8 mouse cellular contexts compared by ENCODE assay signal in the genomic region with DNA sequence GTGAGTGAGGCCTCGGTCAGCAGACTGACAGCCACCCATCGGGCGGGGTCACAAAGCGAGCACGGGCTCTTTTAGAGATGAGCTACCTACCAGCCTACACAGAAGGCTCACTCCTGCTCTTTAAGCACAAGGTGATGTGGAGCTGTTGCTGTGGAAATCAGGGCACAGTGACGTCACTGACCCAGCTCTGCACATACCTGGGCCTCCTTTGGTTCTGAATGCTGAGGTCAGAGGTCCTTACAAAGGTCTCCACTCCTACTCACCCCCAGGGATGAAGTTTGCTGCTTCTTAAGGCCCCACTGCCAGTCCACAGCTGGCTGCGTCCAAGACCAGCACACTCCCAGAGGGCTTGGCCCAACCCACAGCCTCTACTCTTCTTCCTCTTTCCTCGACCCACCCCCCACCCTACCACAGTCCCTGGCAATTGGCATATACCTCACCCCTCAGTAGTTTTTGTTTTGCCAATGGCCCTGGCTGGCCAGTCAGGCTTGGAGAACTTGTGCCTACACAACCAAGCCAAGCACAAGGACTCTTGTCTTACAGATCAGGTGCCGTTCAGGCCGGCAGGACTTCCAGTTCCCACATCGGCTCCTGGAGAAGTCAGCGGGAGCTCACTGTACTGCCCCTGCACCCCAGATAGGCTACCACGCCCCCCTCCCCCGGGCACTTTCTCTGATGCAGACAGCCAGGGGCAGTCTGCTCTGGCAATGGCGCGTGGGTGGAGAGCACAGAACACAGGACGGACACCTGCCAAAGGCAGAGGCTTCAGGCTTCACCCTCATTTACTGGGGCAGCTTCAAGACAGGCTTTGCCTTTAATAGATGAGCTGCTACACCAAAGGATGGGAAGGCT. TPM values are rescaled to one million over a fixed set of nuclear protein-coding genes. Genes with fewer than 3 reads are reported as not detected.
DNase-seq lines count a peak whose midpoint lies in the region; ATAC-seq and TF ChIP-seq lines count a peak whose summit lies in the region.

No protein-coding gene starts in this region.

- H3K4me1 ChIP-seq in lung, adult 2 months (ENCODE audit: control insufficient read depth, insufficient read depth, low read length), result peaks cover 8% of the 10 kb centered on the region
- H3K4me1 ChIP-seq in embryonic facial prominence, embryonic 13.5 days, result peaks cover 38% of the 10 kb centered on the region

- no peak overlapping the region for H3K27ac ChIP-seq in embryonic facial prominence, embryonic 13.5 days

- WGBS in lung, adult 2 months, result 61% methylated on average over 17 of the region's 17 CpGs
- whole genome bisulfite sequencing in embryonic facial prominence, embryonic 13.5 days, result 62% methylated on average over 17 of the region's 17 CpGs

- H3K9ac ChIP-seq in embryonic facial prominence, embryonic 13.5 days, result peak overlapping the region; percentile 40; the same call in 1 of the 2 replicates

- H3K4me2 ChIP-seq in embryonic facial prominence, embryonic 13.5 days, result no peak overlapping the region

- H3K9me3 ChIP-seq in embryonic facial prominence, embryonic 13.5 days, result no peaks in the 10 kb centered on the region

- no peak for ATAC-seq in embryonic facial prominence, embryonic 13.5 days (ENCODE audit: insufficient number of reproducible peaks, insufficient read depth, low FRiP score, low TSS enrichment, low read depth)
- peak; percentile 82 for ATAC-seq in megakaryocyte, adult 5-6 weeks (ENCODE audit: poor library complexity, severe bottlenecking)

- no peak overlapping the region for H3K4me3 ChIP-seq in lung, adult 2 months (replicated peaks; ENCODE audit: extremely low read depth, low read depth, low read length)
- no peak overlapping the region for H3K4me3 ChIP-seq in embryonic facial prominence, embryonic 13.5 days

- TF ChIP-seq CTCF in lung, adult 2 months (IDR thresholded peaks at IDR 0.05; ENCODE audit: insufficient read depth, low read length), result no peak

- H3K36me3 ChIP-seq in embryonic facial prominence, embryonic 13.5 days, result peaks cover 24% of the 10 kb centered on the region

- no peaks in the 10 kb centered on the region for H3K27me3 ChIP-seq in embryonic facial prominence, embryonic 13.5 days

- DNase-seq in adrenal gland, postnatal 14 days, result peak; percentile 59
- no peak for DNase-seq in adrenal gland, adult 2 months
- no peak for DNase-seq in lung, adult 2 months
- DNase-seq in lung, postnatal 4 days, result no peak
- DNase-seq in adrenal gland, adult 8-10 months, result no peak
- no peak for DNase-seq in frontal cortex, adult 2 months (ENCODE audit: extremely low spot score in 1 of 2, low spot score in 1 of 2)

- 0 out of 2 replicates have a peak, but pooled peaks have one; percentile 6 for TF ChIP-seq POLR2A in lung, adult 2 months (IDR thresholded peaks at IDR 0.05; ENCODE audit: borderline replicate concordance, extremely low read depth, low read depth, low read length)

RNA-seq across cellular contexts. Expression of a gene that starts 14.1 kb away (rescaled TPM):
- 72.5 and 83.6 TPM in 2 replicates for total RNA-seq in adrenal gland, postnatal 14 days (2021)
- total RNA-seq in adrenal gland, adult 2 months (2021), result 10 to 100 TPM; 48.6 to 95.9 TPM
- polyA plus RNA-seq in adrenal gland, adult 2 months (2012; rRNA removed), result 185 and 217 TPM in 2 replicates
- 117 and 127 TPM in 2 replicates for polyA plus RNA-seq in lung, adult 2 months (2012; rRNA removed)
- 45.0 and 47.6 TPM in 2 replicates for polyA plus RNA-seq in embryonic facial prominence, embryonic 13.5 days (2015; fragmentation: Nextera tagmentation; extraction: Ambion mirVana)
- total RNA-seq in megakaryocyte, adult 5-6 weeks (2015), result 42.4 and 46.0 TPM in 2 replicates
- 8.0 and 11.6 TPM in 2 replicates for total RNA-seq in megakaryocyte, adult 5-6 weeks (2017)
- 100 to 1,000 TPM in 1 of 4 experiments, 10 to 100 TPM in 3; 49.8 to 100 (median 77.4) TPM for total RNA-seq in adrenal gland, adult 8-10 months (2022)
- 137 and 141 TPM in 2 replicates for polyA plus RNA-seq in frontal cortex, adult 2 months (2012; rRNA removed)

RNA-seq across cellular contexts. Expression of a gene that starts 39.2 kb away (rescaled TPM):
- 19.0 and 22.7 TPM in 2 replicates for total RNA-seq in adrenal gland, postnatal 14 days (2021)
- total RNA-seq in adrenal gland, adult 2 months (2021), result 10 to 100 TPM; 13.5 to 23.5 TPM
- polyA plus RNA-seq in adrenal gland, adult 2 months (2012; rRNA removed), result 19.3 and 19.6 TPM in 2 replicates
- polyA plus RNA-seq in lung, adult 2 months (2012; rRNA removed), result 17.2 and 21.8 TPM in 2 replicates
- 25.3 and 27.9 TPM in 2 replicates for polyA plus RNA-seq in embryonic facial prominence, embryonic 13.5 days (2015; fragmentation: Nextera tagmentation; extraction: Ambion mirVana)
- 5.1 and 10.1 TPM in 2 replicates for total RNA-seq in megakaryocyte, adult 5-6 weeks (2015)
- 4.7 and 7.2 TPM in 2 replicates for total RNA-seq in megakaryocyte, adult 5-6 weeks (2017)
- 10 to 100 TPM; 21.0 to 45.5 (median 36.7) TPM for total RNA-seq in adrenal gland, adult 8-10 months (2022)
- 47.7 and 60.0 TPM in 2 replicates for polyA plus RNA-seq in frontal cortex, adult 2 months (2012; rRNA removed)

RNA-seq across cellular contexts. Expression of a gene that starts 41.8 kb away (rescaled TPM):
- 16.8 and 19.6 TPM in 2 replicates for total RNA-seq in adrenal gland, postnatal 14 days (2021)
- total RNA-seq in adrenal gland, adult 2 months (2021), result 10 to 100 TPM; 16.9 to 18.8 TPM
- 42.9 and 46.4 TPM in 2 replicates for polyA plus RNA-seq in adrenal gland, adult 2 months (2012; rRNA removed)
- 31.6 and 31.7 TPM in 2 replicates for polyA plus RNA-seq in lung, adult 2 months (2012; rRNA removed)
- polyA plus RNA-seq in embryonic facial prominence, embryonic 13.5 days (2015; fragmentation: Nextera tagmentation; extraction: Ambion mirVana), result 21.7 and 22.0 TPM in 2 replicates
- total RNA-seq in megakaryocyte, adult 5-6 weeks (2015), result 6.4 and 6.8 TPM in 2 replicates
- total RNA-seq in megakaryocyte, adult 5-6 weeks (2017), result 7.8 and 11.1 TPM in 2 replicates
- total RNA-seq in adrenal gland, adult 8-10 months (2022), result 10 to 100 TPM; 22.0 to 24.8 (median 22.9) TPM
- 23.2 and 23.5 TPM in 2 replicates for polyA plus RNA-seq in frontal cortex, adult 2 months (2012; rRNA removed)

RNA-seq across cellular contexts. Expression of a gene that starts 55.8 kb away (rescaled TPM):
- total RNA-seq in adrenal gland, postnatal 14 days (2021), result 13.7 and 26.8 TPM in 2 replicates
- total RNA-seq in adrenal gland, adult 2 months (2021), result 10 to 100 TPM in 1 of 2 experiments, 1 to 10 TPM in 1; 9.5 to 14.5 TPM
- 59.0 and 60.2 TPM in 2 replicates for polyA plus RNA-seq in adrenal gland, adult 2 months (2012; rRNA removed)
- 141 and 163 TPM in 2 replicates for polyA plus RNA-seq in lung, adult 2 months (2012; rRNA removed)
- 20.6 and 21.8 TPM in 2 replicates for polyA plus RNA-seq in embryonic facial prominence, embryonic 13.5 days (2015; fragmentation: Nextera tagmentation; extraction: Ambion mirVana)
- 21.3 and 23.2 TPM in 2 replicates for total RNA-seq in megakaryocyte, adult 5-6 weeks (2015)
- 48.0 and 54.2 TPM in 2 replicates for total RNA-seq in megakaryocyte, adult 5-6 weeks (2017)
- 10 to 100 TPM; 11.6 to 18.9 (median 17.2) TPM for total RNA-seq in adrenal gland, adult 8-10 months (2022)
- 28.7 and 36.2 TPM in 2 replicates for polyA plus RNA-seq in frontal cortex, adult 2 months (2012; rRNA removed)
